Mouse (Mus musculus) ES-E14 (cell line): ENCODE measurements around the gene Kcnip3. TPM values are rescaled to one million over a fixed set of nuclear protein-coding genes. Genes with fewer than 3 reads are reported as not detected.

Source experiments
- DNase-seq: peaks from one replicate; pipeline ENCODE4 v3.0.0-alpha.2; 2013; ENCODE audit warnings: low read depth, low spot score
- H3K27ac ChIP-seq: 2 replicates; pipeline ENCODE4 v1.5.1; 2012; ENCODE audit warnings: low read depth, mild to moderate bottlenecking, low read length, moderate library complexity, mixed read lengths; ENCODE audit not compliant: poor library complexity, insufficient read depth, severe bottlenecking
- H3K36me3 ChIP-seq: 2 replicates; pipeline ENCODE4 v1.6.1; 2012; ENCODE audit warnings: mild to moderate bottlenecking, low read length, moderate library complexity, mixed read lengths; ENCODE audit not compliant: control insufficient read depth, poor library complexity, insufficient read depth, severe bottlenecking
- H3K4me1 ChIP-seq, 2 experiments: fragments of 150-350 bp in 1 of 2; sonication (generic) in 1 of 2; 2 replicates each; pipeline ENCODE4 v1.6.1; 2012; ENCODE audit warnings: low read length in 2 of 2, mild to moderate bottlenecking in 1 of 2, mixed read lengths in 1 of 2; ENCODE audit not compliant: control insufficient read depth in 2 of 2, insufficient read depth in 2 of 2, poor library complexity in 1 of 2
- H3K4me3 ChIP-seq, 2 experiments: fragments of 150-350 bp in 1 of 2; sonication (generic) in 1 of 2; 2 replicates each; pipeline ENCODE4 v1.5.1; 2012; ENCODE audit warnings: low read length in 2 of 2, low read depth in 1 of 2, mild to moderate bottlenecking in 1 of 2, mixed read lengths in 1 of 2; ENCODE audit not compliant: insufficient read depth in 1 of 2, poor library complexity in 1 of 2, severe bottlenecking in 1 of 2
- H3K9ac ChIP-seq: 2 replicates; pipeline ENCODE4 v1.6.1; 2012; ENCODE audit warnings: low read depth, mild to moderate bottlenecking, low read length, mixed read lengths; ENCODE audit not compliant: poor library complexity, insufficient read depth, severe bottlenecking
- H3K9me3 ChIP-seq: fragments of 150-350 bp; sonication (generic); 2 replicates; pipeline ENCODE4 v1.6.1; 2012; ENCODE audit warnings: low read depth, mild to moderate bottlenecking, low read length; ENCODE audit not compliant: control insufficient read depth, insufficient read depth
- CHD2 ChIP-seq: IDR thresholded peaks from 2 replicates; pipeline ENCODE4 v1.6.1; 2014; ENCODE audit warnings: mild to moderate bottlenecking, low read depth, low read length, inconsistent platforms
- HCFC1 ChIP-seq: IDR thresholded peaks from 2 replicates; pipeline ENCODE4 v1.6.1; 2012; ENCODE audit warnings: low read length, inconsistent platforms, borderline replicate concordance; ENCODE audit not compliant: insufficient read depth
- MAFK ChIP-seq: IDR thresholded peaks from 2 replicates; pipeline ENCODE4 v1.6.1; 2014; ENCODE audit warnings: mild to moderate bottlenecking, low read depth, low read length, inconsistent platforms; ENCODE audit not compliant: insufficient read depth
- ZC3H11A ChIP-seq: IDR thresholded peaks from 2 replicates; pipeline ENCODE4 v1.6.1; 2012; ENCODE audit warnings: low read depth, mild to moderate bottlenecking, inconsistent platforms, low read length, borderline replicate concordance
- ZNF384 ChIP-seq: IDR thresholded peaks from 2 replicates; pipeline ENCODE4 v1.6.1; 2012; ENCODE audit warnings: low read depth, low read length, inconsistent platforms
- in situ Hi-C, 2 experiments: fragments of 600-800 bp; cut with MboI; formaldehyde crosslinking; loops; one replicate each; pipeline ENCODE4 v1.15.1; 2025; ENCODE audit warnings: low sequenced_read_pairs in 2 of 2, inconsistent platforms in 1 of 2; ENCODE audit not compliant: unreplicated experiment in 2 of 2
- total RNA-seq: library from RNA; depleted of rRNA; stranded (reverse); fragments of 300-350 nt; gene quantifications from 2 replicates; pipeline ENCODE4 v1.2.3, GENCODE M21; 2012

Gene Kcnip3
- total RNA-seq, 1 experiment: 3.0 TPM

- in situ Hi-C loops: no loop called here
- no peak overlapping the region for H3K27ac ChIP-seq
- no peak overlapping the region for H3K9ac ChIP-seq
- DNase-seq: no peak
- no peaks in the 10 kb centered on the region for H3K4me1 ChIP-seq
- no peaks in the 10 kb centered on the region for H3K9me3 ChIP-seq
- H3K4me3 ChIP-seq: no peak overlapping the region
- H3K36me3 ChIP-seq: no peaks in the 10 kb centered on the region
- TF ChIP-seq ZNF384 (no peak), CHD2 (no peak), HCFC1 (no peak), ZC3H11A (no peak), MAFK (no peak)
Measured at GRCm38 (mm10) chr2:127513244-127513643, 8.7 kb downstream of the Kcnip3 start.

- TF ChIP-seq CHD2 (no peak), ZNF384 (no peak), MAFK (no peak), HCFC1 (no peak), ZC3H11A (no peak)
- Histone ChIP-seq H3K27ac (no peak overlapping the region), H3K9me3 (no peaks in the 10 kb centered on the region), H3K9ac (no peak overlapping the region), H3K4me1 (no peaks in the 10 kb centered on the region), H3K36me3 (no peaks in the 10 kb centered on the region), H3K4me3 (no peak overlapping the region)
- in situ Hi-C loops: no loop called here
- no peak for DNase-seq
Measured at GRCm38 (mm10) chr2:127511426-127511825, 10.5 kb downstream of the Kcnip3 start.

- DNase-seq: no peak
- no peaks in the 10 kb centered on the region for H3K36me3 ChIP-seq
- H3K9ac ChIP-seq: no peak overlapping the region
- H3K4me1 ChIP-seq: no peaks in the 10 kb centered on the region
- in situ Hi-C loops: loop anchor here in 1 of 2 experiments (5.0 kb wide), 1 partner anchor 49 kb away; no protein-coding TSS in a partner anchor
- no peaks in the 10 kb centered on the region for H3K9me3 ChIP-seq
- H3K27ac ChIP-seq: no peak overlapping the region
- no peak overlapping the region for H3K4me3 ChIP-seq
- no peak for TF ChIP-seq ZC3H11A
- no peak for TF ChIP-seq ZNF384
- no peak for TF ChIP-seq HCFC1
- TF ChIP-seq MAFK: no peak
Measured at GRCm38 (mm10) chr2:127507967-127508660, 13.8 kb downstream of the Kcnip3 start.

- Histone ChIP-seq H3K9me3 (no peaks in the 10 kb centered on the region), H3K4me3 (no peak overlapping the region), H3K27ac (no peak overlapping the region), H3K36me3 (no peaks in the 10 kb centered on the region), H3K9ac (no peak overlapping the region), H3K4me1 (no peaks in the 10 kb centered on the region)
- TF ChIP-seq ZNF384 (no peak), ZC3H11A (peak; percentile 78), CHD2 (no peak), HCFC1 (no peak)
- DNase-seq: no peak
- in situ Hi-C loops: loop anchor here in 1 of 2 experiments (5.0 kb wide), 1 partner anchor 50 kb away; no protein-coding TSS in a partner anchor
Measured at GRCm38 (mm10) chr2:127507077-127507774, 14.7 kb downstream of the Kcnip3 start.

- in situ Hi-C loops: loop anchor here in 1 of 2 experiments (5.0 kb wide), 1 partner anchor 51 kb away; no protein-coding TSS in a partner anchor
- TF ChIP-seq ZC3H11A: no peak
- TF ChIP-seq MAFK: no peak
- no peak for TF ChIP-seq ZNF384
- no peak for TF ChIP-seq CHD2
- no peak for TF ChIP-seq HCFC1
- no peaks in the 10 kb centered on the region for H3K4me1 ChIP-seq
- no peaks in the 10 kb centered on the region for H3K9me3 ChIP-seq
- no peaks in the 10 kb centered on the region for H3K36me3 ChIP-seq
- H3K9ac ChIP-seq: no peak overlapping the region
- H3K4me3 ChIP-seq: no peak overlapping the region
- DNase-seq: no peak
- H3K27ac ChIP-seq: no peak overlapping the region
Measured at GRCm38 (mm10) chr2:127506131-127506632, 15.7 kb downstream of the Kcnip3 start.
